Mouse (Mus musculus): ENCODE measurements around the gene 1700010I14Rik.

- no peak for TF ChIP-seq CTCF (IDR thresholded peaks at IDR 0.05; ENCODE audit: control insufficient read depth, insufficient read depth, insufficient replicate concordance, low read depth, low read length)
- TF ChIP-seq POLR2A (IDR thresholded peaks at IDR 0.05; ENCODE audit: control insufficient read depth, low read depth, low read length) = no peak
Observed at GRCm38 (mm10) chr17:8987369-8987768, 764 bp upstream of the 1700010I14Rik start.
